Comparison of ENCODE assay signal across 16 mouse cellular contexts in the genomic region with DNA sequence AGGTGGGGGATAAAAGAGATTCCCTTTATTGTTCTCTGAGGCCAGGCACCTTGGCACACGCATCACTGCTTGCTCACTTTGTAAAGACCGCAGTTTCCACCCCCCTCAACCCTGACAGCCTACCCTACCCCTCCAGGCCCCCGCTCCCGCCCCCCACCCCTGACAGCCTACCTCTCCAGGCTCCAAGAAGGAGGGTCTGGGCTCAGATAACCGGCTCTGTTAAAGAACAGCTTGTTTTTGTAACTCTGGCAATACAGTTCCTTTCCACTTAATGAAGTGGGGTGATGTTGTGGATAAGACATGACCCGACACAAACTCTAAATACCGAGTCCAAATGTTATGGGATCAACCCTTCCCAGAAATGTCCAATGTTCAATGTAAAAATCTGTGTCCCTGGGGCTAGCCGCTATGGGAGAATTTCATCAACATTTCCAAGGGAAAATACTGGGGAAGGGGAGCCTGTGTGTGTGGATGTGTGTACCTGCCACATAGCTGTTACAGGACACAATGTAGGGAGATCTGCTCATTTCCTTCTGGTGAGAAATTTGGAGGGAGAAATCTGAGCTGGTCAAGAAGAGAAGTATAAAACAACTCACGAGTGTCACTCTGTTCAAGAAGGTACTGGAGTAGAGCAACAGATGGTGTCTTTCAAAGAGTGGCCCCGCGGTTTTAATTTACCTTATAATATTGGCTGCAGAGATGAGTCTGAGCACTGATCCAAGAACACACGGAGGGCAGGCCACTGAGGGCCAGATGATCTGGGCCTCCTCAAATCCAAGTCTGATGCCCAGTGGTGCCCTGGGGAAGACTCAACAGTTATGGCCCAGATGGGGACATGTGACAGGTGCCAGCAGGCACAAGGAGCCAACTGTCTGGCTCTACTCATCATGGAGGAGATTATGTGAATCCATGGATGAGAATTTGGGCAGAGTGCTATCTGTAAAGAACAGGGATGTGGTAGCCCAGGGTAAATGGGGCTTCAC.
DNase-seq lines count a peak whose midpoint lies in the region; ATAC-seq and TF ChIP-seq lines count a peak whose summit lies in the region.
"Had no signal": no experiment of that assay in that cellular context is flagged by ENCODE, and none has a peak within 500 bp of the region (broad histone marks: within the 10 kb centered on the region; RNA-seq: fewer than 3 reads in every experiment).

No protein-coding gene starts in this region.

- H3K27ac ChIP-seq in heart, embryonic 15.5 days, result peak overlapping the region; percentile 47; the same call in 1 of the 2 replicates
- H3K27ac ChIP-seq in lung, embryonic 14.5 days (ENCODE audit: low read depth), result peak overlapping the region; percentile 51; the same call in 1 of the 2 replicates
- H3K27ac ChIP-seq in limb, embryonic 10.5 days, result peak overlapping the region; percentile 66; the same call in 1 of the 2 replicates
- H3K27ac ChIP-seq in stomach, embryonic 15.5 days, result peak overlapping the region; percentile 42
- H3K27ac ChIP-seq: forebrain, embryonic 12.5 days; gastrocnemius, adult 2 months; hindbrain, embryonic 14.5 days; midbrain, embryonic 12.5 days; neural tube, embryonic 12.5 days had no signal

- H3K9ac ChIP-seq in heart, embryonic 15.5 days, result no peak overlapping the region
- H3K9ac ChIP-seq in lung, embryonic 14.5 days, result no peak overlapping the region
- no peak overlapping the region for H3K9ac ChIP-seq in stomach, embryonic 15.5 days
- H3K9ac ChIP-seq: forebrain, embryonic 12.5 days; hindbrain, embryonic 14.5 days; liver, postnatal 0 days; midbrain, embryonic 12.5 days; neural tube, embryonic 12.5 days had no signal

- H3K4me2 ChIP-seq in heart, embryonic 15.5 days, result no peak overlapping the region
- peak overlapping the region; percentile 36 for H3K4me2 ChIP-seq in lung, embryonic 14.5 days
- no peak overlapping the region for H3K4me2 ChIP-seq in stomach, embryonic 15.5 days
- H3K4me2 ChIP-seq: forebrain, embryonic 12.5 days; hindbrain, embryonic 14.5 days; midbrain, embryonic 12.5 days; neural tube, embryonic 12.5 days had no signal

- TF ChIP-seq CTCF in lung, embryonic 14.5 days (IDR thresholded peaks at IDR 0.05; ENCODE audit: low read depth), result no peak
- no peak for TF ChIP-seq CTCF in lung, adult 2 months (IDR thresholded peaks at IDR 0.05; ENCODE audit: insufficient read depth, low read length)

- no peaks in the 10 kb centered on the region for H3K4me1 ChIP-seq in heart, embryonic 15.5 days (replicated peaks)
- H3K4me1 ChIP-seq in lung, embryonic 14.5 days (ENCODE audit: insufficient read depth), result 0 out of 2 replicates have a peak, but pooled peaks cover 3% of the 10 kb centered on the region
- no peaks in the 10 kb centered on the region for H3K4me1 ChIP-seq in lung, adult 2 months (ENCODE audit: control insufficient read depth, insufficient read depth, low read length)
- peaks cover 62% of the 10 kb centered on the region for H3K4me1 ChIP-seq in limb, embryonic 10.5 days
- H3K4me1 ChIP-seq in stomach, embryonic 15.5 days, result no peaks in the 10 kb centered on the region; the same call in 1 of the 2 replicates

- no peaks in the 10 kb centered on the region for H3K27me3 ChIP-seq in heart, embryonic 15.5 days
- no peaks in the 10 kb centered on the region for H3K27me3 ChIP-seq in lung, embryonic 14.5 days (ENCODE audit: insufficient read depth, low read length)
- no peaks in the 10 kb centered on the region for H3K27me3 ChIP-seq in limb, embryonic 10.5 days (ENCODE audit: low read depth, poor library complexity, severe bottlenecking)
- no peaks in the 10 kb centered on the region for H3K27me3 ChIP-seq in stomach, embryonic 15.5 days (replicated peaks)
- H3K27me3 ChIP-seq: forebrain, embryonic 12.5 days; neural tube, embryonic 12.5 days had no signal

- intact Hi-C loops in heart, postnatal 10 days (cut with DNase I), result no loop called here

- no peaks in the 10 kb centered on the region for H3K36me3 ChIP-seq in heart, embryonic 15.5 days
- no peaks in the 10 kb centered on the region for H3K36me3 ChIP-seq in lung, embryonic 14.5 days (ENCODE audit: insufficient read depth)
- no peaks in the 10 kb centered on the region for H3K36me3 ChIP-seq in limb, embryonic 10.5 days
- no peaks in the 10 kb centered on the region for H3K36me3 ChIP-seq in stomach, embryonic 15.5 days
- H3K36me3 ChIP-seq: forebrain, embryonic 12.5 days; midbrain, embryonic 12.5 days; neural tube, embryonic 12.5 days had no signal

- ATAC-seq in heart, embryonic 15.5 days (replicated peaks; ENCODE audit: insufficient number of reproducible peaks, insufficient read depth, low FRiP score, low read depth), result no peak
- ATAC-seq in lung, embryonic 14.5 days (ENCODE audit: insufficient read depth), result peak; percentile 81
- peak; percentile 74; the same call in 1 of the 2 replicates for ATAC-seq in stomach, embryonic 15.5 days (ENCODE audit: insufficient read depth, low FRiP score, low read depth)
- ATAC-seq: CD4-positive, CD25-positive, alpha-beta regulatory T cell, adult 4 months; liver, postnatal 0 days had no signal

- H3K9me3 ChIP-seq in heart, embryonic 15.5 days (replicated peaks), result no peaks in the 10 kb centered on the region
- no peaks in the 10 kb centered on the region for H3K9me3 ChIP-seq in lung, embryonic 14.5 days (ENCODE audit: low read depth, low read length)
- H3K9me3 ChIP-seq in limb, embryonic 10.5 days (replicated peaks), result no peaks in the 10 kb centered on the region
- no peaks in the 10 kb centered on the region for H3K9me3 ChIP-seq in stomach, embryonic 15.5 days
- H3K9me3 ChIP-seq: midbrain, embryonic 12.5 days had no signal

- 63% methylated on average over 12 of the region's 12 CpGs for WGBS in heart, embryonic 15.5 days
- WGBS in lung, embryonic 14.5 days, result 34% methylated on average over 12 of the region's 12 CpGs
- WGBS in lung, adult 2 months, result 58% methylated on average over 12 of the region's 12 CpGs
- WGBS in limb, embryonic 10.5 days, result 83% methylated on average over 12 of the region's 12 CpGs
- 51% methylated on average over 12 of the region's 12 CpGs for WGBS in stomach, embryonic 15.5 days

- H3K4me3 ChIP-seq in heart, embryonic 15.5 days, result no peak overlapping the region
- no peak overlapping the region for H3K4me3 ChIP-seq in lung, embryonic 14.5 days (ENCODE audit: low read depth, low read length)
- no peak overlapping the region for H3K4me3 ChIP-seq in lung, adult 2 months (replicated peaks; ENCODE audit: extremely low read depth, low read depth, low read length)
- H3K4me3 ChIP-seq in limb, embryonic 10.5 days, result no peak overlapping the region
- no peak overlapping the region for H3K4me3 ChIP-seq in stomach, embryonic 15.5 days (replicated peaks)
- H3K4me3 ChIP-seq: forebrain, embryonic 12.5 days; gastrocnemius, adult 2 months; midbrain, embryonic 12.5 days; neural tube, embryonic 12.5 days had no signal

- TF ChIP-seq POLR2A in lung, adult 2 months (IDR thresholded peaks at IDR 0.05; ENCODE audit: borderline replicate concordance, extremely low read depth, low read depth, low read length), result no peak

- DNase-seq in heart, postnatal 10 days, result no peak
- peak; percentile 65 for DNase-seq in lung, embryonic 14.5 days
- no peak for DNase-seq in lung, adult 2 months
- DNase-seq in limb, embryonic 10.5 days (ENCODE audit: low spot score), result no peak
- no peak for DNase-seq in thymus, postnatal 0 days (ENCODE audit: low spot score)
- DNase-seq: cerebellum, adult 2 months; gastrocnemius, adult 2 months; liver, postnatal 0 days; thymus, postnatal 36 days had no signal
